Mouse (Mus musculus) frontal cortex, postnatal 10 days (tissue): ENCODE data around the gene Pnpla1.
"Not testable (repeated sequence)": the region's sequence is repeated elsewhere in the genome, so short reads cannot be mapped to it uniquely, and the experiment has no call there.

Experiments
- DNase-seq, 2 experiments: peaks; one replicate each; pipeline ENCODE4 v3.0.0; 2022; ENCODE audit warnings: low spot score in 2 of 2, mixed read lengths in 1 of 2

The Pnpla1 gene

DNA sequence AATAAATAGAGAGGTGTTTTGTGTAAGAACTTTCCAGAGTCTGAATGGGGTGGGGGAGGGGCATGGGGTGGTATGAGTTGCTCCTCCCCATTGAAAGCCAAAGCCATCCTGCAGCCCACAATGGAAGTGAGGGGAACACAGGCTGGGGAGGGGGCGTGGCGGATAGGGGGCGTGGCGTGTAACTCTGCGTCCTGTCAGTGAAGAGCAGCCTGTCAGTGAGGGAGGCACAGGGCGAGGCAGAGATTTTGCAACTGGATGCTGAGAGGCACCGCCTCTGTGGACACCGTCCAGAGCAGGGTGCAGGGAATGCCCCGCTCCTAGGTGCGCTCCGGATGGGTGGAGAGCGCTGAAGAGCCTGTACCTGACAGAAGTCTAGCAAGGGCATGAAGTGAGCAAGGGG is at the start of gene Pnpla1:
Pnpla1 (plus strand) TSS at position 207 of the 400 bp plus-strand sequence.
- DNase-seq = no peak

DNA sequence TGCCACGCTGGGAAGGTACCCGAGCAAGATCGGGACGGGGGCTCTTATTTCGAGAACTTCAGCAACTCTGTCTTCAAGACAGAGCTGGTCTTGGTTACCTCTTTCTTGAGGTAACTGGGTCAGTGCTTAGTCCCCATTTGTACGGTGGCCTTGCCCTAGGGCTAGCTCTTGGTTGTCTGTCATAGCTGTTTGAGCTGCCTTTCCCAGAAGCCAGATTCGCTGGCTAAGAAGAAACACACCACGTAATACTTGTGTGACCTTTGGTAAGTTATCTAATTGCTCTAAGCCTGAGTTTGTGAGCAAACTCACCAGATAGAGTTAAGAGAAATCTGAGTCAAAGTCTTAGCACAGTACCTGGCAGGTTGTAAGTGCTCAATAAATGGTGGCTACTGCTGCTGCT is 49.5 kb upstream of the Pnpla1 start:
- DNase-seq = no peak

DNA sequence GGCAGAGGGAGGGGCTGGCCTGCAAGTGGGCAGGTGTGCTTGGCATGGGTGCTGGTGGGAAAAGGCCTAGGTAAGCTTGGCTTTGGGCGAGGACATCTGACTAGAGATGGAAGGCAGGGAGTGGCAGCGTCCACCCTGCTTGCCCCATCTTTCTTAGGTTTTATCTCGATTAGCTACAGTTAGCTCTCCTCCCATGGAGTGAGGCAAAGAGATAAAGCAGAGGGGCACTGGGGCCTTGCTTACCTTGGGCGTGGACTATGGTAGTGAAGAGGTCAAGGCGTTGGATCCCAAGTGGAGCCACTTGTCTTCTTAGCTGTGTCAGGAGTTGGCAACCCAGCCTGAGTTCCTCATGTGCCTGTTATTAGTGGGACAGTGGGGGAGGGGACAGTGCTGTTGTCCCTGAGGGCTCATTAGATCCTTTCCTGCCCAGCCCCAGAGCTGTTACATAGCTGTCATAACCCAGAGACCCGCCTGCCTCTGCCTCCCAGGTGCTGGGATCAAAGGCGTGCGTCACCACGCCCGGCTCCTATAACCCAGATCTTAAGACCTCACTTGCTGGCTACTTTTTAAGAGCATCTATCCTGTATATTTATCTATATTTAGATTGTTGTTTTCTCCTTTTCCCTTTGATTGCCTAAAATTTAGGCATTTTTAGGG is 48.9 kb upstream of the Pnpla1 start:
- no peak for DNase-seq

DNA sequence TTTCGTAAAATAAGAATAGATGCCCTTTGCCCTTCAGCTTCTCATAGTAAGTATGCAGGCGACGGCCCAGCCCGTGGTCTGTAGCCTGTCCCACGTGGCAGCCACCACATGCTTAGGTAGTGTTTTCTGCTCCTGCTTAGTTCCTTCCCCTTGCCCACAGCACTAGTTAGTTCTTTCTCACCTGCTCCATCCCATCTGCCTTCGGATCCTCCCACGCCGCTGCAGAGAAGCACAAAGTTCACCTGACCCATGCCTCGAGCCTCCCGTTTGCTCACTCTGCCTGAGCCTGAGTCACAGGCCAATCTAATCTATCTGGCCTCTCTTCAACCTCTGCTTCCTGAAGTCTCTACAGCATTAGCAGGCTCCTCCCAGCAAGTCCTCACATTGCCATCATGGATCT is 45.9 kb upstream of the Pnpla1 start:
- DNase-seq = no peak

DNA sequence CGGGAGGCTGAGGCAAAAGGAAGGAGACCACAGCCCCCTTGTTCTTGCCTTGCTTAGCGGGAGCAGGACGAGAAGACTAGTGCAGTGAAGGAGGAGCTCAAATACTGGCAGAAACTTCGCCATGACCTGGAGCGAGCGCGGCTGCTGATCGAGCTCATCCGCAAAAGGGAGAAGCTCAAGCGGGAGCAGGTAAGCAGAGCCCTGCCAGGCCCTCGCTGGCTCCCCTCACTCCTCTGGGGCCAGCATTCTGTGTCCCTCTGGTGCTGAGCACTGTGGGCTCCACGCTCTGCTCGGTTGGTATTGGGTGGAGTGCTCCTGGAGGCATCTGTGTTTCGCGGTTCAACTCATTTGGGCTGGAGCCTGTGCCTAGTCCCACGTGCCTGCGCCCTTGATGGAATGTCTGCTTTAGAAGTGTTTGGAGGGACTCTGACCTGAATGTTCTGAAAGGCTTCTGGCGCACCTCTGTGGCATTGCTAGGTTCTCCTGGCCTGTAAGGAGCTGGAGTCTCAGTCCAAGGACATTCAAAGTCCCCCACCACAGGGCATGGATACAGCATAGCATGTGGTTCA is 43.6 kb upstream of the Pnpla1 start:
- DNase-seq = no peak

DNA sequence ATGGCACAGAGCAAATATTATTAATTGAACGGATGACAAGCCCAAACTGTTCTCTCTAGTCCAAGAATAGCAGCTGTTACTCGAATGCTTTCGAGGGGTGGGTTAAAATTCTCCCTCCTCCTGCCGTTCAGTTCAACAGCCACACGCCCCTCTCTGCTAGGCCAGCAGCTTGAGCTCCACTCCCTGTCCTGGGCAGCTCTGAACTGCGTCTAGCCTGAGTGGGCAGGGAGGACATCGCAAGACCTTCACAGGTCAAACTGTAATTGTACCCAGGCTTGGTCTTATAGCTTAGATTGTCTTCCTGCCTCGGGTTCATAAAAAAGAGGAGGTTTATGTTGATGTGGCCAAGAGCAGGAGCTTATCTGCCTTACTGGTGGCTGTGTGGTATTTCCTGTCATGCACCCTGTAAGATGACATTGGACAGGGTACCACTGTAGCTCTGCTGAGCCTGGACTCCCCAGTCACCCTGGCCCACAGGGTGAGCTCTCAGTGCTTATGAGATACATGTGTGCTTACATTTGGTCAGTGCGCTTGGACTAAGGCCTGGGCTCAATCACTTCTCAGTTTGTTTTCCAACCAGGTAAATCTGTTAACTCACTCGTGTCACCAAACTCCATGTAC is 42.7 kb upstream of the Pnpla1 start:
- no peak for DNase-seq

DNA sequence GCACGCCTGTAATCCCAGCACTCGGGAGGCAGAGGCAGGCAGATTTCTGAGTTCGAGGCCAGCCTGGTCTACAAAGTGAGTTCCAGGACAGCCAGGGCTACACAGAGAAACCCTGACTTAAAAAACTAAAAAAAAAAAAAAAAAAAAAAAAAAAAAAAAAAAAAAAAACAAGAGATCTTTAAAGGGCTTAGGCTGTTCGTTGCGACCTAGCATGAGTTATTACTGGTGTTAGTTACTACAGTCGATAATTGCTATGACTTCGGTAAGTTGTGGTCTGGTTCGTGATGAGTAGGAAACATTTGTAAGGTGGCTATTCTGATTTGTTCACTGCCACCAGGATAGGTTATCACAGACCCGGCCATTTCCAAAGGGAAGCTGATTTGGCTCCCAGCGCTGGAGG is 41.9 kb upstream of the Pnpla1 start:
- not testable (repeated sequence) for DNase-seq

DNA sequence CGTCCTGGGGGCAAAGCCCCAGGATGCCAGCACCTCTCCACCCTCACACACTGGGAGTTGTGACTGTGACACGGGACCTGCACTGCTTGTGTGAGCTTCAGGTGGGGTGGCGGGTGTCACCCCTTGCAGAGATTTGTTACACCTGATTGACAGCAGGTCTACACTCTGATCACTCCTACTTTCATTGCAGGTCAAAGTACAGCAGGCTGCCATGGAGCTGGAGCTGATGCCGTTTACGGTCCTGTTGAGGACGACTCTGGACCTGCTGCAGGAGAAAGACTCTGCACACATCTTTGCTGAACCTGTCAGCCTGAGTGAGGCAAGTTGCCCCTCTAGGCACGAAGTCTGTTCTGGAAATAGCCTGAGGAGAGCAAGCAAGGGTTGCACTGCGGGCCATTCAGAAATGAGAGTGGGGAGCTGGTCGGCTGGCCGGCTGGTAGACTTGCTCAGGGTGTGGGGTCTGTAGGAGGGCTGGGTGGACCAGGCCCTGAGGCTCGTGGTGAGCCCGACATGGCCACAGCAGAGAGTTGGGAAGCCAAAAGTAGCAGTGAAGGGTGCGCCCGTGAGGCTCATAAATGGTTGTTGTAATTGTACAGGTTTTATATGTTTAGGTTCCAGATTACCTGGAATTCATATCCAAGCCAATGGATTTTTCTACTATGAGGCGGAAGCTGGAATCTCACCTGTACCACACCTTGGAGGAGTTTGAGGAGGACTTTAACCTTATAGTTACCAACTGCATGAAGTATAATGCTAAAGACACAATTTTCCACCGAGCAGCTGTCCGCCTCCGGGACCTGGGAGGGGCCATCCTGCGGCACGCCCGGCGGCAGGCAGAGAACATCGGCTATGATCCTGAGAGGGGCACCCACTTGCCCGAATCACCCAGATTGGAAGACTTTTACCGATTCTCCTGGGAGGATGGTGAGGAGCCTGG is 41.1 kb upstream of the Pnpla1 start:
- DNase-seq = no peak

DNA sequence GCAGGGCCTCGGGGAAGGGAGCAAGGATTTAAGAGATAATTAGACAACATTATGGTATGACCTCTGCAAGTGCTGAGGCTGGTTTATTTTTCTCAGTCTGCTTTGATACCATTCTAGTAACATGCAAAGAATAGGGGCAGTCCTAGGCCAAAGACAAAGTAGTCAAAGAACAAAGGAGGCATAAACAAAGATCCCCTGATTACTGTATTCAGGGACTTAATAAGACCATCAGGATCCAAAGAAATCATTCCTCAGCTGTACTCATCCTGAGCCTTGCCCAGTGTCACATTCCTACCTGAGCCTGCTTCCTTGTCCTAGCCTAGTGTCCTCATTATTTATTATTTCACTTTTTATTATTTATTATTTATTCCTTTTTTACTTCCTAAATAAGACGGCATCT is 38.0 kb upstream of the Pnpla1 start:
- no peak for DNase-seq

DNA sequence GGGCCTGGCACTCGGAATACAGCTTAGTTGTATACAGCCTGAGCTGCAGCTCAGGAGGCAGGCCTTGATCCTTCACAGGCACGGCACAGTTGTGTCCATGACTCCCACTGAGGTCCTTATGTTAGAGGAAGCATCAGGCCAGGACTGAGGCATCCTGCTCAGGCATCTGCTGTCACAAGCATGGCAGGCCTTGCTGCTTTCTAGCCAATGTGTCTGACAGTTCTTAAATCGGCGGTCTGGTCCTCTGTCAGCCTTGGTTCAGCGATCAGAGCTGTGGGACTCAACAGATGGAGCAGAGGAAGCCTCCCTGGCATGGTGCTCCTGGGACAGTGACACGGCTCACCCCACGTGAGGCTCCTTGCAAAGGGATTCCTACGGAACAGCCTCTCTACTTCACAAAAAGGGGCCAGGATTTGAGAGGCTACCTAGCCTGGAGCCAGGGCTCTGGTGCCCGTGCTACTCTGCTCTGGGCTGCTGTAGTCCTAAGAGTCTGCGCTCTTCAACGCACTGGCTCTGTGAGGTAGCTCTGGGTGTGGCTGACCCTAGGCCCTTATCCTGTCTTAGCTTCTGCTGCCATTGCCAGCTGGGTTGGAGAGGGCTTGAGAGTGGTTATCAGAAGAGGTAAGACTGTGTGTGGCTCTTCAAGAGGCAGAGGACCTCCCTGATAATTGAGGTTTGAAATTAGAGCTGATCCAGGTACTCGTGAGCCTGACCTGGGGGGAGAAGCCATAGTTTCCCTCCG is 35.0 kb upstream of the Pnpla1 start:
- DNase-seq = no peak

DNA sequence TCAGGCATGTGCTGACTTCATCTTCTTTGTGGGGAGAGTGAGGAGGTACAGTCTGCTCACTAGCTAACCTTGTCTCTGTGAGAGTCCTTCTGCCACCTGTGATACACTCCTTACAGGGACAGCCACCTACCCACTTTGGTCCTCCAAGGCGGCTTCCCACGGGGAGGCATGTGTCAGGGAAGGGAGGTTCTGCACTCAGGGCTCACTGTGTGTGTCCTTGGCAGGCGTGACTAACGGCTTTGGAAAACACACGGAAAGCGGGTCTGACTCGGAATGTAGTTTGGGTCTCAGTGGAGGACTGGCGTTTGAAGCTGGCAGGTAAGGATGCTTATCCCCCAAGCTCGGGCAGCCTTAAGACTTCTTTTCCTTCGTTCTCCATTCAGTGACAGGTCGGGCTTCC is 34.5 kb upstream of the Pnpla1 start:
- no peak for DNase-seq

DNA sequence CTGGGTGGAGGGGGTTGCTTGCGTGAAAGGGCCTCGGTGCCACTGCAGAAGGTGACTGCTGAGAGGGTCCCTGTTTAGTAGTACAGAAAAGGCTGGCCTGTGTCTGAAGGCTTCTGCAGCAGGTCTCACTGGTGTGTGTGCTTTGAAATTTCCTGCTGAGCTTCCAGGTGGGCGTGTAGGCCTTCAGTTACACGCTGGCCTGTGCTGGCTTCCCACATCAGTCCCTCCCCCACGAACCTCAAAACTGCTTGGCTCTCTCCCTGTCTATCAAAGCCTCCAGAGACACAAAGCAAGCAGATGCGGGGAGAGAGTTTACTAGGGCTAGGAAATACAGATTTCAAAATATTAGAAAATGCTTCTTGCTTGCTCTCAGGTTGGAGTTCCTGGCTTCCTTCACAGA is 33.3 kb upstream of the Pnpla1 start:
- no peak for DNase-seq

DNA sequence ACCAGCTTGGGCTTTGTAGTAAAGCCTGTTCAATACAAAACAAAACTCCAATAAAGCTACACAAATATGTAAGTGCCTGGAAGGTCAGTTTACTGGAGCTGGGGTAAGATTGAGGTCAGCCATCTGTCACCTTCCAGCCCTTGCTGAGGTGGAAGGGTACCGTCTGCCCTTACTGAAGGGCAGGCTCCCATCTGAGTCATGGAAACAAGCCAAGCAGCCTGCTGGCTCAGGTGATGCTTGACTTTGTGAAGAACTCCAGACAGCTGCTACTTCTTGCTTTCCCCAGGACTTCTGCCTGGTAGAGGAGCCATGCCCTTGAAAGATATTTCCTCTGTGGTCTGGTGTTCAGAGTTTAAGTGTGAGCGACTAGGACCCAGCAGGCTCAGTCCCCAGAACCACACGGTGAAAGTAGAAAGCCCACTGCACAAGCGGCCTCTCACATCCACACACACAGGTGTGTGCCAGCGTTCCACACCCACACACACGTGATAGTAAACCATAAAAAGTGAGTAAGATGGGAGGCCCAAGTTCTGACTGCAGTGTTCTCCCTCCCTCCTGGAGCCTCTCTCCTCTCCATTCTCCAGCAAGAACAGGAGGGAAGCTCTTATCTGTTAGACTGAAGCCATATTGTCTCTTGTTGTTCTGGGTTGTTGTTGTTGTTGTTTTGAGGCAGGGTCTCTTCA is 32.7 kb upstream of the Pnpla1 start:
- DNase-seq = no peak

DNA sequence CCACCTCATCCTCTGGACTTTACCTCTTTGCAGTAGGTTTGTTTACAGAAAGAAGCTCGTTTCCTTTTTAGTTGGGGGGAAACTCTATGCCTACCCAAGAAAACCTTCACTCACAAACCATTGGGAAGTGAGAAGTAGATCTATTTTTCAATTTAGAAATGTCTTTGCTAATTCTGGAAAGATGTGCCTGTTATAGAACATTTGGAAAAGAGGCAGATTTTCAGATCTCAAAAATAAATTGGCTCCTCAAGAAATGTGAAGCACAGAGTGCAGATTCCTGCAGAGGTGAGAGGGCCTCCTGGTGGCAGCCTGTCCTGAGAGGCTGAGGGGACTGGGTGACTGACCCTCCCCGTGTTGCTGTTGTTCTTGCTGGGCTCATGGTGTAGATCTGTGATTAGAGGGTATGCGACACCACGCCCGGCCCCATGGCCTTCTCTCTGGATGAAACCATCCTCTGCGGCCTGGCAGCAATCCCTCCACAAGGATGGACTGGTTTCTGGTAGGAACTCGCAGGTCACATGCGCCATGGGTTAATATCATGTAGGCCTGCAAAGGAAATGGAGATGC is 30.5 kb upstream of the Pnpla1 start:
- DNase-seq = no peak

DNA sequence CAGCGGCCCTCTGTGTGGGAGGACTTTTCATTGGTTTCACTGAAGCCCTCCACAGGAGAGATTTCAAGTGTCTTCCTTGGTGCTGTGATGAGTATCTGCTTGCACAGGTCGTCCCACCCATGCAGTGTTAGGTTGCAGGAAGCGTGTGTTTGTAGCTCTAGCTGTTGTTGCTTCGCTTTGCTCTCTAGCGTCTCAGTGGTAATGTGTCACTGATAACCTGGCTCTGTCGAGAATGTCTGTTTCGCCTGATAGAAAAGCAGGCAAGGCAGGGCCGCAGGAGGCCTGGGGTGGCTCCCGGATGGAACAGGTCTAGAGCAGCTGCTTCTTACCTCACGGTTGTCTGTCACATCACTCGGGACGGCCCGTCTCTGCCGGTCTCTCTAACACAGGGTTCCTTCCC is 29.1 kb upstream of the Pnpla1 start:
- DNase-seq = no peak

DNA sequence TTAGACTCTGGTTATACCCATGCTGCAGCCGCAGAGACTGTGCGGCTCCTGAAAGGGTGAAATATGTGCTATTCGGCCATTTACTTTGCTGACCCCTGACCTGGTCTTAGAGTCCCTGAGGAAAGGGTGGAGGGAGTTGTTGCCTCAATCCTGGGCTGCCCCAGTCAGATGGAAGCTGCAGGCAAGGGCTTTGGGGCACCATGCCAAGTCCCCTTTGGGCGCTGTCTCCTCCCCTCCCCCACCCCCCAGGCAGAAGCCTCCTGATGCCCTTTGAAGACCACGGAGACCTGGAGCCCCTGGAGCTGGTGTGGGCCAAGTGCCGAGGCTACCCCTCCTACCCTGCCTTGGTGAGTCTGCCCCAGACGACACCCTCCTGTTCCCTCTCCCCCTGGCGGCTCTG is 27.1 kb upstream of the Pnpla1 start:
- no peak for DNase-seq

DNA sequence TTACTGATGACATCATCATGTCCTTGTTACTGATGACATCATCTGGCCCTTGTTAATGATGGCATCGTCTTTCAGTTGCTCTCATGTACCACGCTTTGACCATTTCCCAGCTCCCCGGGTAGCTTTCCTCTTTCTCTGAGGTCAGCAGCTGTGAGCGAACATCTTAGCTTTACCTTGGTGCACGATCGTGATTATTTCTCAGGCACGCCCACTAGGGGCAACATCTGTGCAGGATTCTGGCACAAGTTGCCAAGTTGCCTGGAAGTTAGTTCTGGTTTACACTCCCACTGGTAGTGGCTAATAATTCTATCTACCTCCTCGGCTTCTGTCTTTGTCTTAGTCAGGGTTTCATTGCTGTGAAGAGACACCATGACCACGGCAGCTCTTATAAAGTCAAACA is 26.2 kb upstream of the Pnpla1 start:
- DNase-seq = no peak

DNA sequence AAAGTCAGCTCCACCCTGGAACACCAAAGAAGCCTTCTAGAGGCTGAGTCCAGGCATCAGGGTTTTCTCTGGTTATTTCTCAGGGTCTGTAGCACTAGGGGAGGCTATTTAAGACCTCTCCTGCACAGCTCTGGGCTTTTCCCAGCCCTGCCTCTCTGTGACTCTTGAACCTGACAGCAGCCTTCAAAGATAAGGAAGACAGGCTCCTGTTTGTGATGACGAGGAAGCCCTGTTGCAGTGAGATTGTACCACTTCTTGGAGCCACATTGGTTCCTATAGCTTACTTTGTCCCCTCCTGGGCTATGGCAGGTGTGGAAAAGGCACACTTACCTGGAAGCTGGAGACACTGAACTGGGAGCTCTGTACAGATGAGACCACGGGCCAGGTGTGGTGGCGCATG is 25.3 kb upstream of the Pnpla1 start:
- DNase-seq = no peak

DNA sequence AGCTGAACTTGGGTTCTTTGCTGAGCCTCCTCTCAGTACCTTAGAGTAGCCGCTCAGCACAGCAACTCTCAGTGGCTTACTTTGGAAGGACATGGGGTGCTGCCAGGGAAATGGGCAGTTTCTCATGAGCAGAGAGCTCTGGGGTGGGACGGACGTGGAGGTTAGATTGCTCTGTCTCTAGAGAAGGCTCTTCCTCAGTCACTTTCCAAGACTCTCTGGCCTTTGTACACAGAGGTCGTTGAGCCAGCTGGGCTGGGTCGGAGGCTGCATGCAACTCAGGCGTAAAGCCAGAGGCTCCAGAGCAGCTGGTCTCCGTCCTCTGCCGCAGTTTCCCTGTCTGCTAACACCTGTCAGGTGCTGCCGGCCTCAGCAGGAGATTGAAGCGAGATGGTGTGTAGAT is 23.5 kb upstream of the Pnpla1 start:
- DNase-seq = no peak

DNA sequence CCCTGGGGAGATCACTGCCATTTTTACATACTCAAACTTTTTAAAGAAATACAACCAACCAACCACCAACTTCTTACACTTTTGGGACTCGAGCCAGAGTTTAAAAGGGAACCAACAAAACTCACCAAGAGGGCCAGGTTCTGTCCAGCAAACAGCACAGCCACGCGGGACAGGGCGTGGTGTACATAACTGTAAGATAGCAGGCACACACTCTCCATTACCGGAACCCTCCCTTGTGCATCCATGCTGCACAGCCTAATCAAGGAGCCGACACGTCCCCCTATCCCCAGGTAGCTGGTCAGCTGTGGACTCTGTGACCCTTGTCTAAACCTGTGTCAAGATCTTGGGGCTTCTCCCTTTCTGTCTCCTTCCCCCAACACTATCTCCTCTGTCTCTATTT is 20.4 kb upstream of the Pnpla1 start:
- no peak for DNase-seq

DNA sequence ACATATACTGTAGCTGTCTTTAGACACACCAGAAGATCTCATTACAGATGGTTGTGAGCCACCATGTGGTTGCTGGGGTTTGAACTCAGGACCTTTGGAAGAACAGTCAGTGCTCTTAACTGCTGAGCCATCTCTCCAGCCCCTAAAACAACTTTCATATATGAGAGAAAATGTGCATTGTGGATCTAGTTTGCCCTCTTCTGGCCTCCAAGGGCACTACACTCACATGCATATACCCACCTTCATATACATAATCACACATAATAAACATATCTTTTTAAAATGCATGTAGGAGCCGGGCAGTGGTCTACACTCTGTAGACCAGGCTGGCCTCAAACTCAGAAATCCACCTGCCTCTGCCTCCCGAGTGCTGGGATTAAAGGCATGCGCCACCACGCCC is 16.3 kb upstream of the Pnpla1 start:
- not testable (repeated sequence) for DNase-seq
